Mouse (Mus musculus) cortical plate, adult 2 months (tissue): ENCODE results near the gene Nop58. TPM values are rescaled to one million over a fixed set of nuclear protein-coding genes. Genes with fewer than 3 reads are reported as not detected.
"Not testable (repeated sequence)": the region's sequence is repeated elsewhere in the genome, so short reads cannot be mapped to it uniquely, and the experiment has no call there.

Source experiments
- H3K27ac ChIP-seq: fragments of 200-500 bp; 2 replicates; pipeline ENCODE4 v1.5.1; 2012; ENCODE audit warnings: low read length, control low read depth, inconsistent platforms; ENCODE audit not compliant: insufficient read depth
- H3K4me1 ChIP-seq: fragments of 200-500 bp; 2 replicates; pipeline ENCODE4 v1.6.1; 2011; ENCODE audit warnings: low read length; ENCODE audit not compliant: control insufficient read depth, insufficient read depth
- H3K4me3 ChIP-seq: fragments of 200-500 bp; 2 replicates; pipeline ENCODE4 v1.5.1; 2011; ENCODE audit warnings: mild to moderate bottlenecking, low read length, control low read depth; ENCODE audit not compliant: insufficient read depth
- CTCF ChIP-seq: fragments of 200-500 bp; IDR thresholded peaks from 2 replicates; pipeline ENCODE4 v1.5.1; 2011; ENCODE audit warnings: mild to moderate bottlenecking, control low read depth, low read length; ENCODE audit not compliant: insufficient read depth; ENCODE audit errors: extremely low read depth
- POLR2A ChIP-seq: fragments of 200-500 bp; IDR thresholded peaks from 2 replicates; pipeline ENCODE4 v1.6.1; 2011; ENCODE audit warnings: mild to moderate bottlenecking, low read length, control low read depth; ENCODE audit not compliant: insufficient read depth; ENCODE audit errors: extremely low read depth
- polyA plus RNA-seq: library from polyadenylated mRNA; depleted of rRNA; stranded (reverse); fragments of >200 nt; gene quantifications from 2 replicates; pipeline ENCODE4 v1.2.3, GENCODE M21; 2012

Gene Nop58
- polyA plus RNA-seq, 1 experiment = 21.6 TPM

- no peaks in the 10 kb centered on the region for H3K4me1 ChIP-seq
- no peak overlapping the region for H3K4me3 ChIP-seq
- H3K27ac ChIP-seq = no peak overlapping the region
- no peak for TF ChIP-seq POLR2A
- TF ChIP-seq CTCF = no peak
Measured at GRCm38 (mm10) chr1:59701766-59702165, 17.0 kb downstream of the Nop58 start.

GRCm38 (mm10) chr1:59719900-59720299 lies 35.1 kb downstream of the Nop58 start:
- Histone ChIP-seq H3K27ac (no peak overlapping the region), H3K4me3 (no peak overlapping the region), H3K4me1 (no peaks in the 10 kb centered on the region)
- TF ChIP-seq POLR2A = no peak

GRCm38 (mm10) chr1:59725661-59726060 lies 40.9 kb downstream of the Nop58 start:
- Histone ChIP-seq H3K27ac (no peak overlapping the region), H3K4me3 (no peak overlapping the region), H3K4me1 (no peaks in the 10 kb centered on the region)
- no peak for TF ChIP-seq CTCF
- no peak for TF ChIP-seq POLR2A

- Histone ChIP-seq H3K27ac (no peak overlapping the region), H3K4me3 (no peak overlapping the region), H3K4me1 (no peaks in the 10 kb centered on the region)
- no peak for TF ChIP-seq CTCF
Measured at GRCm38 (mm10) chr1:59730106-59730505, 45.3 kb downstream of the Nop58 start.

- no peaks in the 10 kb centered on the region for H3K4me1 ChIP-seq
- H3K4me3 ChIP-seq = no peak overlapping the region
- H3K27ac ChIP-seq = no peak overlapping the region
- no peak for TF ChIP-seq CTCF
- TF ChIP-seq POLR2A = no peak
Measured at GRCm38 (mm10) chr1:59730737-59731136, 46.0 kb downstream of the Nop58 start.

- H3K4me1 ChIP-seq = no peaks in the 10 kb centered on the region
Measured at GRCm38 (mm10) chr1:59734076-59734475, 49.3 kb downstream of the Nop58 start.

GRCm38 (mm10) chr1:59738768-59739414 lies 54.1 kb downstream of the Nop58 start:
- Histone ChIP-seq H3K4me3 (no peak overlapping the region), H3K27ac (no peak overlapping the region), H3K4me1 (no peaks in the 10 kb centered on the region)
- TF ChIP-seq POLR2A (no peak), CTCF (no peak)

More at GRCm38 (mm10) chr1:59734076-59734475, 49.3 kb downstream of the Nop58 start:
- no peak for TF ChIP-seq CTCF
- Histone ChIP-seq H3K4me3 (no peak overlapping the region), H3K27ac (no peak overlapping the region)

- Histone ChIP-seq H3K27ac (no peak overlapping the region), H3K4me1 (no peaks in the 10 kb centered on the region), H3K4me3 (no peak overlapping the region)
- TF ChIP-seq POLR2A = no peak
Measured at GRCm38 (mm10) chr1:59739577-59740354, 55.0 kb downstream of the Nop58 start.

- H3K27ac ChIP-seq = no peak overlapping the region
- no peak overlapping the region for H3K4me3 ChIP-seq
- TF ChIP-seq POLR2A = no peak
- no peak for TF ChIP-seq CTCF
- H3K4me1 ChIP-seq = no peaks in the 10 kb centered on the region
Measured at GRCm38 (mm10) chr1:59749047-59749446, 64.3 kb downstream of the Nop58 start.

- H3K4me1 ChIP-seq, H3K4me3 ChIP-seq, H3K27ac ChIP-seq: not testable (repeated sequence)
Measured at GRCm38 (mm10) chr1:59749724-59750123, 65.0 kb downstream of the Nop58 start.
